Mouse (Mus musculus): ENCODE data around the gene Usp2.

Gene Usp2

GRCm38 (mm10) chr9:44066785-44067225 lies at the start of gene Usp2:
Gene Usp2, plus strand, starts transcription at chr9:44067021.
- peak; percentile 98 for DNase-seq (ENCODE audit: low read depth, low spot score)

- DNase-seq (ENCODE audit: low read depth, low spot score): no peak
Observed at GRCm38 (mm10) chr9:44017846-44018245, 49.0 kb upstream of the Usp2 start.

- DNase-seq (ENCODE audit: low read depth, low spot score): no peak
Observed at GRCm38 (mm10) chr9:44020001-44020400, 46.8 kb upstream of the Usp2 start.

GRCm38 (mm10) chr9:44022100-44022847 lies 44.5 kb upstream of the Usp2 start:
- no peak for DNase-seq (ENCODE audit: low read depth, low spot score)

- DNase-seq (ENCODE audit: low read depth, low spot score): no peak
Observed at GRCm38 (mm10) chr9:44024096-44024495, 42.7 kb upstream of the Usp2 start.

GRCm38 (mm10) chr9:44029580-44030236 lies 37.1 kb upstream of the Usp2 start:
- DNase-seq (ENCODE audit: low read depth, low spot score): no peak

- no peak for DNase-seq (ENCODE audit: low read depth, low spot score)
Observed at GRCm38 (mm10) chr9:44030646-44031045, 36.2 kb upstream of the Usp2 start.

GRCm38 (mm10) chr9:44031079-44031478 lies 35.7 kb upstream of the Usp2 start:
- no peak for DNase-seq (ENCODE audit: low read depth, low spot score)

GRCm38 (mm10) chr9:44031946-44032345 lies 34.9 kb upstream of the Usp2 start:
- DNase-seq (ENCODE audit: low read depth, low spot score): no peak

GRCm38 (mm10) chr9:44033317-44033716 lies 33.5 kb upstream of the Usp2 start:
- no peak for DNase-seq (ENCODE audit: low read depth, low spot score)

- no peak for DNase-seq (ENCODE audit: low read depth, low spot score)
Observed at GRCm38 (mm10) chr9:44033957-44034727, 32.7 kb upstream of the Usp2 start.

- DNase-seq (ENCODE audit: low read depth, low spot score): no peak
Observed at GRCm38 (mm10) chr9:44037106-44037505, 29.7 kb upstream of the Usp2 start.

GRCm38 (mm10) chr9:44041511-44042395 lies 25.1 kb upstream of the Usp2 start:
- DNase-seq (ENCODE audit: low read depth, low spot score): no peak

GRCm38 (mm10) chr9:44042396-44042680 lies 24.5 kb upstream of the Usp2 start:
- DNase-seq (ENCODE audit: low read depth, low spot score): no peak

GRCm38 (mm10) chr9:44042836-44043707 lies 23.7 kb upstream of the Usp2 start, which contains the start of gene Thy1:
Gene Thy1, plus strand, starts transcription at chr9:44043384.
- peak; percentile 34 for DNase-seq (ENCODE audit: low read depth, low spot score)

GRCm38 (mm10) chr9:44043708-44044425 lies 23.0 kb upstream of the Usp2 start:
- DNase-seq (ENCODE audit: low read depth, low spot score): no peak

- no peak for DNase-seq (ENCODE audit: low read depth, low spot score)
Observed at GRCm38 (mm10) chr9:44044426-44045157, 22.2 kb upstream of the Usp2 start.

- no peak for DNase-seq (ENCODE audit: low read depth, low spot score)
Observed at GRCm38 (mm10) chr9:44045158-44045883, 21.5 kb upstream of the Usp2 start.

Measured in mesoderm, embryonic 11.5 days (tissue).